Mouse (Mus musculus) embryonic facial prominence, embryonic 15.5 days (tissue): ENCODE measurements at regions not wholly inside any gene's neighbourhood (a gene's known extent, or its start where the extent isn't known, plus 50 kb on each side); places are given as distances from the start of the nearest gene placed in this dataset.
"Not testable (repeated sequence)": the region's sequence is repeated elsewhere in the genome, so short reads cannot be mapped to it uniquely, and the experiment has no call there.

ENCODE experiments used
- ATAC-seq: fragments of 200-750 bp; cut with Nextera tagmentation; 2 replicates; pipeline ENCODE4 v1.8.0; 2017; ENCODE audit warnings: low read depth, moderate TSS enrichment; ENCODE audit not compliant: insufficient number of reproducible peaks, low FRiP score, low TSS enrichment
- H3K27ac ChIP-seq: fragments of 300-500 bp; sonication (generic); replicated peaks from 2 replicates; pipeline ENCODE4 v1.5.1; 2015; ENCODE audit warnings: mild to moderate bottlenecking, inconsistent platforms
- H3K27me3 ChIP-seq: fragments of 300-500 bp; sonication (generic); 2 replicates; pipeline ENCODE4 v1.6.1; 2015; ENCODE audit warnings: inconsistent platforms
- H3K36me3 ChIP-seq: fragments of 300-500 bp; sonication (generic); 2 replicates; pipeline ENCODE4 v1.6.1; 2015; ENCODE audit warnings: mild to moderate bottlenecking, inconsistent platforms
- H3K4me1 ChIP-seq: fragments of 300-500 bp; sonication (generic); 2 replicates; pipeline ENCODE4 v1.6.1; 2015; ENCODE audit warnings: inconsistent platforms
- H3K4me2 ChIP-seq: fragments of 300-500 bp; sonication (generic); replicated peaks from 2 replicates; pipeline ENCODE4 v1.6.1; 2015; ENCODE audit warnings: mild to moderate bottlenecking, inconsistent platforms
- H3K4me3 ChIP-seq: fragments of 300-500 bp; sonication (generic); replicated peaks from 2 replicates; pipeline ENCODE4 v1.5.1; 2015; ENCODE audit warnings: mild to moderate bottlenecking, inconsistent platforms
- H3K9ac ChIP-seq: fragments of 300-500 bp; sonication (generic); 2 replicates; pipeline ENCODE4 v1.6.1; 2015; ENCODE audit warnings: inconsistent platforms
- H3K9me3 ChIP-seq: fragments of 300-500 bp; sonication (generic); replicated peaks from 2 replicates; pipeline ENCODE4 v1.6.1; 2016; ENCODE audit warnings: inconsistent platforms
- WGBS: fragments of 180-500 bp; shearing (Covaris S2); methylation state at CpG from one replicate; pipeline ENCODE4 v1.1.7; 2015; 5-methylcytosine and 5-hydroxymethylcytosine counted together

DNA sequence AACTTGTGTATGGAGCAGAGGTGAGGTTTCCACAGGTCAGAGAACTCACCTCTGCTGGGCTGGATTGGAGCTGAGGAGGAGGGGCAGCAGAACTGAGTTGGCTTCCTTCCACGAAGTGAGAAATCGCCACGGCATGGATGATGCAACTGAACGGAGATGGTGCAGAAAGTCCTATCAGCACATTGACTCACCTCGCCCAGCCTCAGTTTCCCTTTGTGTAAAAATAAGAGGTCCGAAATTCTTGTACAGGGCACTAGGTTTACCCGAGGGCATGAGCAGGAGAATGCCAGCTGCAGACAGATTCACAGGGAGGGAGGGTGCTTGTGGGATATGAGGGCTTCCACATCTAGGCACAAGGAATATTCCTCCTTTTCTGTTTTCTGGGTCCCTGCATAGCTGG is 117.9 kb upstream of the Klf4 start:
- WGBS, result 40% methylated on average over 7 of the region's 7 CpGs

DNA sequence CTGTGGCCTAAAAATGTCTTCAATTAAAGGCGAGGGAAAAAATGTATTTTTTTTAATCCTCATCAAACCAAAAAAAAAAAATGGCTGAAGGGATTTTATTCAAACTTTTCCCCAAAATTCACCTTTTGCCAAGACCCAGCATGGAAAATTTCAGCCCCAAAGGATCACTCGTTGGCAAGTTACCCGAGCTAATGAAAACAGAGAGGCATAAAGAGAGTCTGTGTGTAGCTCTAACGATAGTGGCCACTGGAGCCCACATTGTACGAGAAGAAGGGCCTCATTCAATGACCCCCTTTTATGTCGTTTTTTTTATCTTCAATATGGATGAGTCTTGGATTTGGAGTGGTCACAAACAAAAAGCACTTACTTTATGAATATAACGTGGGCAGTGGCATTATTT is 116.1 kb upstream of the Klf4 start:
- no peak overlapping the region for H3K9ac ChIP-seq
- H3K36me3 ChIP-seq, result no peaks in the 10 kb centered on the region
- WGBS, result 43% methylated on average over 7 of the region's 7 CpGs
- H3K27ac ChIP-seq, result 0 out of 2 replicates have a peak overlapping the region, but pooled peaks have one; percentile 24
- H3K4me2 ChIP-seq, result no peak overlapping the region
- no peaks in the 10 kb centered on the region for H3K9me3 ChIP-seq
- no peak overlapping the region for H3K4me3 ChIP-seq
- peaks cover 33% of the 10 kb centered on the region for H3K4me1 ChIP-seq
- no peak for ATAC-seq
- peaks cover 6% of the 10 kb centered on the region for H3K27me3 ChIP-seq

More for the DNA sequence above, 117.9 kb upstream of the Klf4 start:
- H3K4me3 ChIP-seq, result no peak overlapping the region
- no peak for ATAC-seq
- no peaks in the 10 kb centered on the region for H3K36me3 ChIP-seq
- no peak overlapping the region for H3K9ac ChIP-seq
- H3K27me3 ChIP-seq, result peaks cover 9% of the 10 kb centered on the region
- no peak overlapping the region for H3K4me2 ChIP-seq
- H3K4me1 ChIP-seq, result peaks cover 29% of the 10 kb centered on the region
- H3K9me3 ChIP-seq, result no peaks in the 10 kb centered on the region
- peak overlapping the region; percentile 98 for H3K27ac ChIP-seq

DNA sequence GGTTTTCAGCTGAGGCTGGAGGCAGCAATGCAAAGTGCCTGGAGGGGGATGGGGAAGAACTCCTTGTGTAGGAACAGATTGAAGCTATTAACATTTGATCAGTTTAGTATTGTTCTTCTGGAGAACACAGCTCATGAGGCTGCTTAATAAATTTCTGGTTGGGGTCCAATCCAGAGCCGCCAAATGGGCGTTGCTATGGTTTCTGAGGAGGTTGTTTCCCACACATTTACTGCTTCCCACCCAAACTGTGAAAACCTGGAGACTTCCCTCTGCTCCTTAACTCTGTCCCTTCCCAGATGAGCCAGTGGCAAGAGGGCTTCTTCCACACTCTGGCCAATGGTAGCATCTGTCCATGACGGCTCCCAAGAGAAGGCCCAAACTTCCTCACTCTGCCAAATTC is 113.2 kb upstream of the Klf4 start:
- H3K9ac ChIP-seq, result no peak overlapping the region
- H3K4me1 ChIP-seq, result peaks cover 20% of the 10 kb centered on the region
- H3K9me3 ChIP-seq, result no peaks in the 10 kb centered on the region
- ATAC-seq, result peak; percentile 40; the same call in 1 of the 2 replicates
- WGBS, result 52% methylated on average over 3 of the region's 3 CpGs
- no peak overlapping the region for H3K4me3 ChIP-seq
- no peak overlapping the region for H3K4me2 ChIP-seq
- H3K36me3 ChIP-seq, result no peaks in the 10 kb centered on the region
- peak overlapping the region; percentile 36; the same call in 1 of the 2 replicates for H3K27ac ChIP-seq
- peaks cover 3% of the 10 kb centered on the region for H3K27me3 ChIP-seq

DNA sequence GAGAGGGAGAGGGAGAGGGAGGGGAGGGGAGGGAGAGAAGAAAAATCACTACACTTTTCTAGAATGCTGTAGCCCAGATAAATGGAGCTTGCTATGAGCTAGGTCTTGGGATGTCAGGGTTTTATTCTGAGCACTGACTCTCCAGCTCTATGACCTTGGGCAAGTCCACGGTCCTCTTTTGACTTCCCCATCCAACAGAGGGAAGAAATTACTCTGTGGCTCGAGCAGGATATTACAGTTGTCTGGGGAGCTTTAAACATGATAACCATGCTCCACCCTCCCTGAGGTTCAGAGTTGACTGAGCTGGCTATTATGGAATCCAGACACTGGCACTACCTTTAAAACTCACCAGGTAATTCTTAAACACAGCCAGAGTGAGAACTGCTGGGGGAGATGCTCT is 112.6 kb upstream of the Klf4 start:
- no peak overlapping the region for H3K9ac ChIP-seq
- no peaks in the 10 kb centered on the region for H3K9me3 ChIP-seq
- 39% methylated on average over 2 of the region's 2 CpGs for WGBS
- H3K36me3 ChIP-seq, result no peaks in the 10 kb centered on the region
- H3K27ac ChIP-seq, result no peak overlapping the region
- ATAC-seq, result no peak
- H3K4me1 ChIP-seq, result peaks cover 15% of the 10 kb centered on the region
- H3K4me2 ChIP-seq, result no peak overlapping the region
- no peak overlapping the region for H3K4me3 ChIP-seq
- no peaks in the 10 kb centered on the region for H3K27me3 ChIP-seq

- Histone ChIP-seq H3K27ac (no peak overlapping the region), H3K9ac (no peak overlapping the region), H3K9me3 (no peaks in the 10 kb centered on the region), H3K4me3 (no peak overlapping the region), H3K27me3 (no peaks in the 10 kb centered on the region), H3K4me1 (no peaks in the 10 kb centered on the region), H3K4me2 (no peak overlapping the region), H3K36me3 (no peaks in the 10 kb centered on the region)
- 87% methylated on average over 7 of the region's 7 CpGs for WGBS
- no peak for ATAC-seq
These were observed 102.8 kb upstream of the Klf4 start for GRCm38 (mm10) chr4:55634946-55635511.

DNA sequence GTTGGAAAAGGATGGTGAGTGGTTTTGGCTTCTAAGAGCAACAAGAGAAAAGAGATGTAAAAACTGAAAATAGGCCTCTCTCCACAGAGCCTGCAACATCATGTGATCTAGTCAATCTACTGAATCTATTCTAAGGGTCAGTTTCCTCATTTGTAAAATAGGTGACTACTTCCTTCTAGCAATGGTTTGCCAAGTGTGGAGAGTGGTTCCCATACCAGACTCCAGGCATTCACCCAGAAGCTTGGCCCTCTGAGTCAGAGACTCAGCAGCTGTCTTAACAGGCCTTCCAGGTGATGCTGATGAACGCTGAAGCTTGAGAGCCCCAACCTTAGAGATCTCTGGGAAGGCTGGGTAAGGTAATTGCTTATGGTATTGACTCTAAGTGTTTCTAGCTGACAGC is 98.9 kb upstream of the Klf4 start:
- Histone ChIP-seq H3K4me1 (no peaks in the 10 kb centered on the region), H3K27ac (no peak overlapping the region), H3K4me3 (no peak overlapping the region), H3K9ac (no peak overlapping the region), H3K9me3 (no peaks in the 10 kb centered on the region), H3K4me2 (no peak overlapping the region), H3K36me3 (no peaks in the 10 kb centered on the region), H3K27me3 (no peaks in the 10 kb centered on the region)
- WGBS, result 80% methylated on average over 1 of the region's 1 CpGs
- ATAC-seq, result no peak

GRCm38 (mm10) chr4:55630215-55630614 is 97.9 kb upstream of the Klf4 start:
- H3K27me3 ChIP-seq, H3K9me3 ChIP-seq, H3K4me2 ChIP-seq, H3K36me3 ChIP-seq, H3K4me3 ChIP-seq, H3K9ac ChIP-seq, H3K4me1 ChIP-seq, ATAC-seq, H3K27ac ChIP-seq: not testable (repeated sequence)
- 81% methylated on average over 4 of the region's 4 CpGs for WGBS

- Histone ChIP-seq H3K9ac (no peak overlapping the region), H3K36me3 (no peaks in the 10 kb centered on the region), H3K9me3 (no peaks in the 10 kb centered on the region), H3K4me3 (no peak overlapping the region), H3K4me2 (no peak overlapping the region), H3K4me1 (no peaks in the 10 kb centered on the region), H3K27me3 (no peaks in the 10 kb centered on the region), H3K27ac (no peak overlapping the region)
- ATAC-seq, result no peak
- 93% methylated on average over 9 of the region's 9 CpGs for WGBS
These were observed 92.5 kb upstream of the Klf4 start for GRCm38 (mm10) chr4:55624779-55625178.

GRCm38 (mm10) chr4:55623151-55623760 is 91.0 kb upstream of the Klf4 start:
- H3K4me2 ChIP-seq, result no peak overlapping the region
- no peak overlapping the region for H3K27ac ChIP-seq
- no peak for ATAC-seq

GRCm38 (mm10) chr4:55622651-55623050 is 90.4 kb upstream of the Klf4 start:
- no peak for ATAC-seq
- H3K9me3 ChIP-seq, result no peaks in the 10 kb centered on the region
- H3K36me3 ChIP-seq, result no peaks in the 10 kb centered on the region
- no peak overlapping the region for H3K4me2 ChIP-seq
- no peak overlapping the region for H3K9ac ChIP-seq
- no peak overlapping the region for H3K27ac ChIP-seq
- 74% methylated on average over 4 of the region's 4 CpGs for WGBS
- H3K4me1 ChIP-seq, result no peaks in the 10 kb centered on the region
- H3K4me3 ChIP-seq, result no peak overlapping the region
- H3K27me3 ChIP-seq, result no peaks in the 10 kb centered on the region

More at GRCm38 (mm10) chr4:55623151-55623760, 91.0 kb upstream of the Klf4 start:
- H3K4me1 ChIP-seq, result no peaks in the 10 kb centered on the region
- H3K9me3 ChIP-seq, result no peaks in the 10 kb centered on the region
- no peaks in the 10 kb centered on the region for H3K36me3 ChIP-seq
- no peak overlapping the region for H3K9ac ChIP-seq
- H3K4me3 ChIP-seq, result no peak overlapping the region
- 68% methylated on average over 4 of the region's 4 CpGs for WGBS
- H3K27me3 ChIP-seq, result no peaks in the 10 kb centered on the region

GRCm38 (mm10) chr4:55619891-55620290 is 87.6 kb upstream of the Klf4 start:
- Histone ChIP-seq H3K27ac (no peak overlapping the region), H3K27me3 (no peaks in the 10 kb centered on the region), H3K4me1 (no peaks in the 10 kb centered on the region), H3K4me3 (no peak overlapping the region), H3K36me3 (no peaks in the 10 kb centered on the region), H3K9ac (no peak overlapping the region), H3K4me2 (no peak overlapping the region), H3K9me3 (no peaks in the 10 kb centered on the region)
- WGBS, result 77% methylated on average over 3 of the region's 3 CpGs
- no peak for ATAC-seq

DNA sequence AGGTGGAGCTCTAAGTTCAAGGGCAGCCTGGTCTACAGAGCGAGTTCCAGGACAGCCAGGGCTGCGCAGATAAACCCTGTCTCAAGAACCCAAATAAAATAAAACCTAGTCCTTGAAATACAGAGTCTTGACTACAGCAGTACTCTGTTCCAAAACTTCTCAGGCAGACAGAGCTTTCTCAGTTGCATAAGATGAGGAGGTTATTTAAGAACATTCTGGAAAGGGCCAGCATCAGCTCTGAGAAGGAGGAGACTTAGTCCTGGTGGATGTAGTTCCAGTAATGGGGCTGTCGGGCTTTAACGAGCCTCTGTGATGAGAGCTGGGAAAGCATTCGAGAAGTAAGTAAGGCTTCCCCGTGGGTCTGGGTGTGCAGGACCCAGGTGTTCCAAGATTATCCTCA is 83.5 kb upstream of the Klf4 start:
- H3K4me3 ChIP-seq, result no peak overlapping the region
- H3K9ac ChIP-seq, result no peak overlapping the region
- no peaks in the 10 kb centered on the region for H3K4me1 ChIP-seq
- H3K4me2 ChIP-seq, result no peak overlapping the region
- no peak for ATAC-seq
- no peaks in the 10 kb centered on the region for H3K36me3 ChIP-seq
- WGBS, result 71% methylated on average over 6 of the region's 6 CpGs
- H3K9me3 ChIP-seq, result no peaks in the 10 kb centered on the region
- H3K27ac ChIP-seq, result no peak overlapping the region
- no peaks in the 10 kb centered on the region for H3K27me3 ChIP-seq
